Mouse (Mus musculus): ENCODE results near the gene Cmklr1. TPM values are rescaled to one million over a fixed set of nuclear protein-coding genes. Genes with fewer than 3 reads are reported as not detected.
"Not testable (repeated sequence)": the region's sequence is repeated elsewhere in the genome, so short reads cannot be mapped to it uniquely, and the experiment has no call there.

The Cmklr1 gene
- polyA plus RNA-seq, 1 experiment = 4.0 TPM

GRCm38 (mm10) chr5:113600181-113600580 lies 50.0 kb downstream of the Cmklr1 start:
- Histone ChIP-seq H3K4me1 (ENCODE audit: control insufficient read depth, insufficient read depth, low read length) (peaks cover under 1% of the 10 kb centered on the region; the same call in 1 of the 2 replicates), H3K27ac (ENCODE audit: insufficient read depth, low read length) (no peak overlapping the region), H3K4me3 (ENCODE audit: insufficient read depth, low read length) (no peak overlapping the region)
- TF ChIP-seq POLR2A (IDR thresholded peaks at IDR 0.05; ENCODE audit: extremely low read depth, insufficient read depth, low read length) = no peak
- TF ChIP-seq CTCF (IDR thresholded peaks at IDR 0.05; ENCODE audit: extremely low read depth, insufficient read depth, low read length) = no peak

GRCm38 (mm10) chr5:113596780-113597353 lies 53.4 kb downstream of the Cmklr1 start:
- TF ChIP-seq POLR2A (IDR thresholded peaks at IDR 0.05; ENCODE audit: extremely low read depth, insufficient read depth, low read length) = no peak
- peaks cover 11% of the 10 kb centered on the region for H3K4me1 ChIP-seq (ENCODE audit: control insufficient read depth, insufficient read depth, low read length)
- H3K4me3 ChIP-seq (ENCODE audit: insufficient read depth, low read length) = no peak overlapping the region
- no peak overlapping the region for H3K27ac ChIP-seq (ENCODE audit: insufficient read depth, low read length)

- TF ChIP-seq CTCF (IDR thresholded peaks at IDR 0.05; ENCODE audit: extremely low read depth, insufficient read depth, low read length) (no peak), POLR2A (IDR thresholded peaks at IDR 0.05; ENCODE audit: extremely low read depth, insufficient read depth, low read length) (no peak)
- Histone ChIP-seq H3K27ac (ENCODE audit: insufficient read depth, low read length) (no peak overlapping the region), H3K4me1 (ENCODE audit: control insufficient read depth, insufficient read depth, low read length) (peaks cover 14% of the 10 kb centered on the region), H3K4me3 (ENCODE audit: insufficient read depth, low read length) (no peak overlapping the region)
These were observed 54.0 kb downstream of the Cmklr1 start for GRCm38 (mm10) chr5:113596252-113596651.

- Histone ChIP-seq H3K4me3 (ENCODE audit: insufficient read depth, low read length) (no peak overlapping the region), H3K4me1 (ENCODE audit: control insufficient read depth, insufficient read depth, low read length) (peaks cover 18% of the 10 kb centered on the region), H3K27ac (ENCODE audit: insufficient read depth, low read length) (peak overlapping the region; percentile 81)
- TF ChIP-seq CTCF (IDR thresholded peaks at IDR 0.05; ENCODE audit: extremely low read depth, insufficient read depth, low read length) = no peak
- 0 out of 2 replicates have a peak, but pooled peaks have one; percentile 13 for TF ChIP-seq POLR2A (IDR thresholded peaks at IDR 0.05; ENCODE audit: extremely low read depth, insufficient read depth, low read length)
These were observed 56.1 kb downstream of the Cmklr1 start for GRCm38 (mm10) chr5:113593911-113594705.

- TF ChIP-seq POLR2A (IDR thresholded peaks at IDR 0.05; ENCODE audit: extremely low read depth, insufficient read depth, low read length) (no peak), CTCF (IDR thresholded peaks at IDR 0.05; ENCODE audit: extremely low read depth, insufficient read depth, low read length) (no peak)
- no peak overlapping the region for H3K4me3 ChIP-seq (ENCODE audit: insufficient read depth, low read length)
These were observed 58.4 kb downstream of the Cmklr1 start for GRCm38 (mm10) chr5:113591751-113592230.

GRCm38 (mm10) chr5:113591166-113591565 lies 59.1 kb downstream of the Cmklr1 start:
- Histone ChIP-seq H3K4me3 (ENCODE audit: insufficient read depth, low read length) (no peak overlapping the region), H3K27ac (ENCODE audit: insufficient read depth, low read length) (peak overlapping the region; percentile 86), H3K4me1 (ENCODE audit: control insufficient read depth, insufficient read depth, low read length) (peaks cover 18% of the 10 kb centered on the region)
- TF ChIP-seq POLR2A (IDR thresholded peaks at IDR 0.05; ENCODE audit: extremely low read depth, insufficient read depth, low read length) (no peak), CTCF (IDR thresholded peaks at IDR 0.05; ENCODE audit: extremely low read depth, insufficient read depth, low read length) (no peak)

More at GRCm38 (mm10) chr5:113591751-113592230, 58.4 kb downstream of the Cmklr1 start:
- peaks cover 18% of the 10 kb centered on the region for H3K4me1 ChIP-seq (ENCODE audit: control insufficient read depth, insufficient read depth, low read length)
- H3K27ac ChIP-seq (ENCODE audit: insufficient read depth, low read length) = peak overlapping the region; percentile 88

GRCm38 (mm10) chr5:113590010-113590640 lies 60.1 kb downstream of the Cmklr1 start:
- 0 out of 2 replicates have a peak overlapping the region, but pooled peaks have one; percentile 51 for H3K27ac ChIP-seq (ENCODE audit: insufficient read depth, low read length)
- H3K4me3 ChIP-seq (ENCODE audit: insufficient read depth, low read length) = no peak overlapping the region
- no peak for TF ChIP-seq POLR2A (IDR thresholded peaks at IDR 0.05; ENCODE audit: extremely low read depth, insufficient read depth, low read length)
- no peak for TF ChIP-seq CTCF (IDR thresholded peaks at IDR 0.05; ENCODE audit: extremely low read depth, insufficient read depth, low read length)
- peaks cover 17% of the 10 kb centered on the region for H3K4me1 ChIP-seq (ENCODE audit: control insufficient read depth, insufficient read depth, low read length)

GRCm38 (mm10) chr5:113586458-113586849 lies 63.8 kb downstream of the Cmklr1 start:
- not testable (repeated sequence) for H3K4me3 ChIP-seq (ENCODE audit: insufficient read depth, low read length); H3K4me1 ChIP-seq (ENCODE audit: control insufficient read depth, insufficient read depth, low read length); H3K27ac ChIP-seq (ENCODE audit: insufficient read depth, low read length)
- TF ChIP-seq CTCF (IDR thresholded peaks at IDR 0.05; ENCODE audit: extremely low read depth, insufficient read depth, low read length) = peak; percentile 28; the same call in 1 of the 2 replicates

GRCm38 (mm10) chr5:113585619-113586457 lies 64.4 kb downstream of the Cmklr1 start:
- H3K27ac ChIP-seq (ENCODE audit: insufficient read depth, low read length); H3K4me3 ChIP-seq (ENCODE audit: insufficient read depth, low read length); H3K4me1 ChIP-seq (ENCODE audit: control insufficient read depth, insufficient read depth, low read length): not testable (repeated sequence)

Measured in cortical plate, adult 2 months (tissue).